Mouse (Mus musculus) ES-E14 (cell line): Measurements from ENCODE around the gene Fxyd4. TPM values are rescaled to one million over a fixed set of nuclear protein-coding genes. Genes with fewer than 3 reads are reported as not detected.

Experiments used
- DNase-seq: peaks from one replicate; pipeline ENCODE4 v3.0.0-alpha.2; 2013; ENCODE audit warnings: low read depth, low spot score
- H3K27ac ChIP-seq: 2 replicates; pipeline ENCODE4 v1.5.1; 2012; ENCODE audit warnings: low read depth, mild to moderate bottlenecking, low read length, moderate library complexity, mixed read lengths; ENCODE audit not compliant: poor library complexity, insufficient read depth, severe bottlenecking
- H3K36me3 ChIP-seq: 2 replicates; pipeline ENCODE4 v1.6.1; 2012; ENCODE audit warnings: mild to moderate bottlenecking, low read length, moderate library complexity, mixed read lengths; ENCODE audit not compliant: control insufficient read depth, poor library complexity, insufficient read depth, severe bottlenecking
- H3K4me1 ChIP-seq, 2 experiments: fragments of 150-350 bp in 1 of 2; sonication (generic) in 1 of 2; 2 replicates each; pipeline ENCODE4 v1.6.1; 2012; ENCODE audit warnings: low read length in 2 of 2, mild to moderate bottlenecking in 1 of 2, mixed read lengths in 1 of 2; ENCODE audit not compliant: control insufficient read depth in 2 of 2, insufficient read depth in 2 of 2, poor library complexity in 1 of 2
- H3K4me3 ChIP-seq, 2 experiments: fragments of 150-350 bp in 1 of 2; sonication (generic) in 1 of 2; 2 replicates each; pipeline ENCODE4 v1.5.1; 2012; ENCODE audit warnings: low read length in 2 of 2, low read depth in 1 of 2, mild to moderate bottlenecking in 1 of 2, mixed read lengths in 1 of 2; ENCODE audit not compliant: insufficient read depth in 1 of 2, poor library complexity in 1 of 2, severe bottlenecking in 1 of 2
- H3K9ac ChIP-seq: 2 replicates; pipeline ENCODE4 v1.6.1; 2012; ENCODE audit warnings: low read depth, mild to moderate bottlenecking, low read length, mixed read lengths; ENCODE audit not compliant: poor library complexity, insufficient read depth, severe bottlenecking
- H3K9me3 ChIP-seq: fragments of 150-350 bp; sonication (generic); 2 replicates; pipeline ENCODE4 v1.6.1; 2012; ENCODE audit warnings: low read depth, mild to moderate bottlenecking, low read length; ENCODE audit not compliant: control insufficient read depth, insufficient read depth
- CHD2 ChIP-seq: IDR thresholded peaks from 2 replicates; pipeline ENCODE4 v1.6.1; 2014; ENCODE audit warnings: mild to moderate bottlenecking, low read depth, low read length, inconsistent platforms
- HCFC1 ChIP-seq: IDR thresholded peaks from 2 replicates; pipeline ENCODE4 v1.6.1; 2012; ENCODE audit warnings: low read length, inconsistent platforms, borderline replicate concordance; ENCODE audit not compliant: insufficient read depth
- MAFK ChIP-seq: IDR thresholded peaks from 2 replicates; pipeline ENCODE4 v1.6.1; 2014; ENCODE audit warnings: mild to moderate bottlenecking, low read depth, low read length, inconsistent platforms; ENCODE audit not compliant: insufficient read depth
- ZC3H11A ChIP-seq: IDR thresholded peaks from 2 replicates; pipeline ENCODE4 v1.6.1; 2012; ENCODE audit warnings: low read depth, mild to moderate bottlenecking, inconsistent platforms, low read length, borderline replicate concordance
- ZNF384 ChIP-seq: IDR thresholded peaks from 2 replicates; pipeline ENCODE4 v1.6.1; 2012; ENCODE audit warnings: low read depth, low read length, inconsistent platforms
- in situ Hi-C, 2 experiments: fragments of 600-800 bp; cut with MboI; formaldehyde crosslinking; loops; one replicate each; pipeline ENCODE4 v1.15.1; 2025; ENCODE audit warnings: low sequenced_read_pairs in 2 of 2, inconsistent platforms in 1 of 2; ENCODE audit not compliant: unreplicated experiment in 2 of 2
- total RNA-seq: library from RNA; depleted of rRNA; stranded (reverse); fragments of 300-350 nt; gene quantifications from 2 replicates; pipeline ENCODE4 v1.2.3, GENCODE M21; 2012

Fxyd4 gene
- total RNA-seq, 1 experiment = 0.98 TPM

GRCm38 (mm10) chr6:117920659-117921640, 16.5 kb downstream of the Fxyd4 start:
- Histone ChIP-seq H3K4me3 (peak overlapping the region in 1 of 2 experiments; percentile 10; a peak in 1 of 4 replicates), H3K27ac (no peak overlapping the region), H3K9me3 (no peaks in the 10 kb centered on the region), H3K4me1 (peaks cover 2 to 5% of the 10 kb centered on the region in 2 experiments; a peak in 1 of 4 replicates), H3K9ac (no peak overlapping the region; the same call in 1 of the 2 replicates), H3K36me3 (peaks cover 31% of the 10 kb centered on the region)
- no peak for DNase-seq
- in situ Hi-C loops = no loop called here
- TF ChIP-seq ZC3H11A (no peak), HCFC1 (no peak), CHD2 (no peak), ZNF384 (no peak), MAFK (no peak)

- H3K36me3 ChIP-seq = peaks cover 26% of the 10 kb centered on the region
- no peaks in the 10 kb centered on the region for H3K9me3 ChIP-seq
- 0 out of 2 replicates have a peak, but pooled peaks have one; percentile 20 for TF ChIP-seq CHD2
- no peak for TF ChIP-seq ZNF384
- peak overlapping the region; percentile 99 for H3K9ac ChIP-seq
- peak overlapping the region; percentile 100; the same call in 1 of the 2 replicates for H3K27ac ChIP-seq
- in situ Hi-C loops = no loop called here
- peak overlapping the region; percentile 79 to 95 for H3K4me3 ChIP-seq
- peaks cover 2 to 10% of the 10 kb centered on the region in 2 experiments; a peak in 1 of 4 replicates for H3K4me1 ChIP-seq
- DNase-seq = no peak
These were observed 19.4 kb downstream of the Fxyd4 start for GRCm38 (mm10) chr6:117918043-117918442.

GRCm38 (mm10) chr6:117917576-117917975, 19.9 kb downstream of the Fxyd4 start:
- H3K4me1 ChIP-seq = peaks cover 2 to 13% of the 10 kb centered on the region in 2 experiments; a peak in 1 of 4 replicates
- in situ Hi-C loops = no loop called here
- peak overlapping the region; percentile 100 for H3K27ac ChIP-seq
- H3K36me3 ChIP-seq = peaks cover 26% of the 10 kb centered on the region
- peak overlapping the region; percentile 79 to 95 for H3K4me3 ChIP-seq
- peak; percentile 79 for DNase-seq
- no peak for TF ChIP-seq CHD2
- no peak for TF ChIP-seq ZC3H11A
- TF ChIP-seq ZNF384 = no peak
- TF ChIP-seq MAFK = no peak
- no peak for TF ChIP-seq HCFC1
- H3K9me3 ChIP-seq = no peaks in the 10 kb centered on the region
- peak overlapping the region; percentile 99 for H3K9ac ChIP-seq

GRCm38 (mm10) chr6:117916737-117917426, 20.6 kb downstream of the Fxyd4 start:
- Histone ChIP-seq H3K9me3 (no peaks in the 10 kb centered on the region), H3K4me1 (peaks cover 2 to 13% of the 10 kb centered on the region in 2 experiments; a peak in 1 of 4 replicates), H3K9ac (peak overlapping the region; percentile 99), H3K27ac (peak overlapping the region; percentile 100), H3K4me3 (peak overlapping the region; percentile 79 to 95), H3K36me3 (peaks cover 26% of the 10 kb centered on the region)
- TF ChIP-seq MAFK (no peak), HCFC1 (peak; percentile 21; the same call in 1 of the 2 replicates), ZC3H11A (no peak), CHD2 (no peak), ZNF384 (no peak)
- peak; percentile 81 for DNase-seq
- in situ Hi-C loops = no loop called here
